Comparison of ENCODE assay signal across 8 mouse cellular contexts in genomic region chrX:142813146-142813545, GRCm38 (mm10).
DNase-seq lines count a peak whose midpoint lies in the region; TF ChIP-seq lines count a peak whose summit lies in the region.

No protein-coding gene starts in this region.

- no peaks in the 10 kb centered on the region for H3K4me1 ChIP-seq in testis, adult 2 months (ENCODE audit: control insufficient read depth, insufficient read depth, low read length)
- H3K4me1 ChIP-seq in embryonic facial prominence, embryonic 10.5 days: peaks cover 10% of the 10 kb centered on the region; the same call in 1 of the 2 replicates

- 17% methylated on average over 6 of the region's 6 CpGs for WGBS in embryonic facial prominence, embryonic 10.5 days

- no peaks in the 10 kb centered on the region for H3K36me3 ChIP-seq in testis, adult 2 months (ENCODE audit: control insufficient read depth, insufficient read depth, low read length)
- peaks cover 16% of the 10 kb centered on the region for H3K36me3 ChIP-seq in embryonic facial prominence, embryonic 10.5 days (replicated peaks)

- TF ChIP-seq POLR2A in testis, adult 2 months (IDR thresholded peaks at IDR 0.05; ENCODE audit: control insufficient read depth, low read depth, low read length): no peak

- TF ChIP-seq CTCF in testis, adult 2 months (IDR thresholded peaks at IDR 0.05; ENCODE audit: control insufficient read depth, insufficient read depth, insufficient replicate concordance, low read depth, low read length): peak; percentile 19; the same call in 1 of the 2 replicates

- H3K27ac ChIP-seq in testis, adult 2 months (ENCODE audit: control insufficient read depth, insufficient read depth, low read depth, low read length): no peak overlapping the region
- H3K27ac ChIP-seq in embryonic facial prominence, embryonic 10.5 days (replicated peaks): no peak overlapping the region

- no peaks in the 10 kb centered on the region for H3K27me3 ChIP-seq in testis, adult 2 months (ENCODE audit: control insufficient read depth, insufficient read depth, low read length)
- H3K27me3 ChIP-seq in embryonic facial prominence, embryonic 10.5 days (replicated peaks; ENCODE audit: low read depth, poor library complexity, severe bottlenecking): peaks cover 22% of the 10 kb centered on the region

- peak; percentile 63 for DNase-seq in embryo, embryonic 10 days (ENCODE audit: low spot score)
- no peak for DNase-seq in embryo, embryonic 9.5 days (ENCODE audit: extremely low spot score)
- DNase-seq in testis, postnatal 14 days (ENCODE audit: low spot score): no peak
- DNase-seq in embryonic facial prominence, embryonic 10.5 days (ENCODE audit: low spot score): peak; percentile 49
- peak; percentile 41 to 60 for DNase-seq in left cerebral cortex, postnatal 14 days (ENCODE audit: low spot score in 2 of 2)
- DNase-seq in natural killer cell, adult 2 months (ENCODE audit: low spot score in 2 of 2): peak; percentile 7 to 14
- DNase-seq in spleen, postnatal 14 days (ENCODE audit: low spot score in 2 of 2): no peak

- intact Hi-C loops in left cerebral cortex, postnatal 14 days (cut with DNase I): no loop called here

- no peak overlapping the region for H3K4me3 ChIP-seq in testis, adult 2 months (ENCODE audit: control insufficient read depth, low read depth, low read length)
- H3K4me3 ChIP-seq in embryonic facial prominence, embryonic 10.5 days: no peak overlapping the region

- no peaks in the 10 kb centered on the region for H3K9me3 ChIP-seq in embryonic facial prominence, embryonic 10.5 days

Comparison
In these comparisons a context has a peak if more than half of its experiments do, and no peak if none do; other contexts are left out.
1. DNase-seq: peak in embryo, embryonic 10 days (single experiment), embryonic facial prominence, embryonic 10.5 days (single experiment), left cerebral cortex, postnatal 14 days (2 of 2) and natural killer cell, adult 2 months (2 of 2); none in embryo, embryonic 9.5 days (single experiment), testis, postnatal 14 days (single experiment) and spleen, postnatal 14 days (0 of 2).